Mouse (Mus musculus): ENCODE data around the gene Gm21693. TPM values are rescaled to one million over a fixed set of nuclear protein-coding genes. Genes with fewer than 3 reads are reported as not detected.
"Not testable (repeated sequence)": the region's sequence is repeated elsewhere in the genome, so short reads cannot be mapped to it uniquely, and the experiment has no call there.

Gm21693 gene
- total RNA-seq (2021): not detected

- intact Hi-C loops (cut with DNase I); DNase-seq (ENCODE audit: low spot score in 2 of 2): not testable (repeated sequence)
Observed at GRCm38 (mm10) chrY:3345229-3345628, at the start of gene Gm21693. Gene Gm21693, minus strand, starts transcription at chrY:3345329.

- DNase-seq (ENCODE audit: low spot score in 2 of 2); intact Hi-C loops (cut with DNase I): not testable (repeated sequence)
Observed at GRCm38 (mm10) chrY:3340661-3341060, 4.5 kb downstream of the Gm21693 start.

GRCm38 (mm10) chrY:3306349-3306748 is 38.8 kb downstream of the Gm21693 start, which contains the start of gene Gm21677:
Gene Gm21677, minus strand, starts transcription at chrY:3306449.
- intact Hi-C loops (cut with DNase I); DNase-seq (ENCODE audit: low spot score in 2 of 2): not testable (repeated sequence)

Other genes with a start within 250 kb of the Gm21693 start
- not detected for gene Gm21677, start 38.9 kb downstream of the Gm21693 start, total RNA-seq (2021)
- not detected for gene Gm21704, start 64.8 kb upstream of the Gm21693 start, total RNA-seq (2021)
- not detected for gene Gm21708, start 64.8 kb upstream of the Gm21693 start, total RNA-seq (2021)